Mouse (Mus musculus): ENCODE measurements around the gene Pilrb2. TPM values are rescaled to one million over a fixed set of nuclear protein-coding genes. Genes with fewer than 3 reads are reported as not detected.
A peak's percentile ranks its signal among the peaks of the same experiment; 100 is the strongest.
"Not testable (repeated sequence)": the region's sequence is repeated elsewhere in the genome, so short reads cannot be mapped to it uniquely, and the experiment has no call there.

Pilrb2 gene
- total RNA-seq (2012; rRNA removed) (32.1 and 71.7 TPM in 2 replicates), polyA plus RNA-seq (2012; ENCODE audit: insufficient read depth in 1 of 2, insufficient read length in 2 of 2, low read depth in 1 of 2, low replicate concordance in 2 of 2, missing spikeins in 1 of 2) (10 to 100 TPM in 1 of 2 experiments, not detected in 1; 25.9 TPM)

DNA sequence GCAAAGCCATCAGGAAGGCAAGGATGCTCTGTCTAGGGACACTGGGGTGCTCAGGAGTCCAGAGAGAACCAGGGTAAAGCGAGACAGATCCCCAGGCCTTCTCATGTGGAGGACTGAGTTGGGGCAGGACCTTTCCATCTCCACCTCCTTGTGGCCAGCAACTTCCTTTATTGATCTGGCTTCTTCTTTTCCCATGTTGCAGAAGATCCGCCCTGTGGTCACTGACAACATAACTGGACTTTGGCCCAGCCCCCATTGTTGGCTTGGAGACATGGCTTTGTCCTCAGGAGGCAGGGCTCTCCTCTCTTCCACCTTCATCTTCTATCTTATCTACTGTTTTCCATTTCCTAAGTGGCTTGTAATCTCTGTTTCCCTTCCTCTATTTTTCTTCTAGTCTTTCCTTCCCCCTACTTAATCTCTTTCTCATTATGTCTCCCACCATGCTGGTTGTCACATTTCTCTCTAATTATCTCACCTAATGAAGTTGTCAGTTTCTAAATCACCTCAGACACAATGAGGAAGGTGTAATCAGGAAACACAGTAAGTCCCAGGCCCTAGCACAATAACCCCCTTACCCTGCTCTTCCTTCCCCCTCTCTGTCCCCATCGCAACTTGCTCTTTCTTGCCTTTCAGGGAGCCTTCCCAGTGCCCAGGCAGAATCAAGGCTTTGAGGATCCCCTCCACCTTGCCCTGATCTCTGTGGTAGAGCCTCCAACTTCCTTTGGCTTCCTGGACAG, at the start of gene Pilrb2:
Pilrb2 (minus strand) TSS at position 172 of the 737 bp plus-strand sequence.
- DNase-seq (ENCODE audit: low read depth, low spot score) = peak; percentile 77
- not testable (repeated sequence) for H3K79me2 ChIP-seq (ENCODE audit: control insufficient read depth, insufficient read depth, low read length, poor library complexity); H3K9me3 ChIP-seq (replicated peaks; ENCODE audit: insufficient read depth, low read length); H3K27me3 ChIP-seq (ENCODE audit: control insufficient read depth in 1 of 2, insufficient read depth in 2 of 2, low read length in 2 of 2)
- Histone ChIP-seq H3K9ac (ENCODE audit: control insufficient read depth, low read depth, low read length, poor library complexity, severe bottlenecking) (peak within 1 kb of the TSS; percentile 48), H3K27ac (ENCODE audit: control insufficient read depth, low read depth, low read length) (peak within 1 kb of the TSS; percentile 87), H3K36me3 (ENCODE audit: control insufficient read depth in 1 of 2, insufficient read depth in 2 of 2, low read length in 2 of 2) (peaks cover 0 to 24% of the 10 kb centered on the region in 2 experiments; a peak in 2 of 4 replicates), H3K4me3 (ENCODE audit: control insufficient read depth in 1 of 2, insufficient read depth in 1 of 2, low read depth in 2 of 2, low read length in 2 of 2) (peak within 1 kb of the TSS; percentile 31 to 48; a peak in 3 of 4 replicates), H3K4me1 (ENCODE audit: control insufficient read depth in 1 of 2, insufficient read depth in 2 of 2, low read length in 2 of 2) (peaks cover 9 to 40% of the 10 kb centered on the region in 2 experiments)
- TF ChIP-seq GATA1 (IDR thresholded peaks at IDR 0.05; ENCODE audit: low read depth, low read length) (peak; percentile 79), POLR2A (IDR thresholded peaks at IDR 0.05; ENCODE audit: control insufficient read depth in 1 of 2, insufficient read depth in 1 of 2, low read depth in 1 of 2, low read length in 2 of 2, poor library complexity in 1 of 2) (peak in 1 of 2 experiments; percentile 41; a peak in 1 of 4 replicates), SIN3A (IDR thresholded peaks at IDR 0.05; ENCODE audit: low read length) (peak; percentile 60; the same call in 1 of the 2 replicates), TCF12 (IDR thresholded peaks at IDR 0.05; ENCODE audit: low read depth, low read length) (peak; percentile 59), TBP (IDR thresholded peaks at IDR 0.05; ENCODE audit: low read depth, low read length) (peak; percentile 62), EP300 (IDR thresholded peaks at IDR 0.05; ENCODE audit: low read depth in 1 of 2, low read length in 2 of 2) (peak; percentile 81 to 85), TAL1 (IDR thresholded peaks at IDR 0.05; ENCODE audit: low read length) (peak; percentile 45), RCOR1 (IDR thresholded peaks at IDR 0.05; ENCODE audit: low read depth, low read length) (peak; percentile 13; the same call in 1 of the 2 replicates), ETS1 (IDR thresholded peaks at IDR 0.05; ENCODE audit: low read depth, low read length) (peak; percentile 45; the same call in 1 of the 2 replicates), MXI1 (IDR thresholded peaks at IDR 0.05; ENCODE audit: low read depth, low read length) (peak; percentile 39; the same call in 1 of the 2 replicates)

DNA sequence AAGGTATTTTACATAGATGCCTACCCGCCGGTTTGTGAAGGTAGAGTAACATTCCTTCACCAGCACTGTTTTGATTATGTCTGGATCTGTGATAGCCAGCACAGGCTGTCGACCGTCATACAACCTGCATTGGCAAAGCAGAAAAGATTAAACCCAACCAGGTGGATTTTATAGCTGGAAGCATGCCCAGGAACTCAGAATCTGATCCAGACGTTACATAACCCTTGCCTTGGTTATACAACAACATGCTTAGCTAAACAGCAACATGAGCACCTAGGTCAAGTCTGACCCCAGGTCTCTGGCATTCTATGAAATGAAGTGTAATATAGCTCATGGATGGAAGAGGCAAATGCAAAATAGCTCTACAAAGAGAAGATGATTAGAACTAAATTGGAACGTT, 43.9 kb upstream of the Pilrb2 start:
- Histone ChIP-seq H3K27me3 (ENCODE audit: control insufficient read depth in 1 of 2, insufficient read depth in 2 of 2, low read length in 2 of 2) (peaks cover 2 to 7% of the 10 kb centered on the region in 2 experiments; a peak in 3 of 4 replicates), H3K4me3 (ENCODE audit: control insufficient read depth in 1 of 2, insufficient read depth in 1 of 2, low read depth in 2 of 2, low read length in 2 of 2) (no peak overlapping the region), H3K9ac (ENCODE audit: control insufficient read depth, low read depth, low read length, poor library complexity, severe bottlenecking) (no peak overlapping the region), H3K4me1 (ENCODE audit: control insufficient read depth in 1 of 2, insufficient read depth in 2 of 2, low read length in 2 of 2) (no peaks in the 10 kb centered on the region), H3K79me2 (ENCODE audit: control insufficient read depth, insufficient read depth, low read length, poor library complexity) (no peaks in the 10 kb centered on the region), H3K27ac (ENCODE audit: control insufficient read depth, low read depth, low read length) (no peak overlapping the region), H3K9me3 (replicated peaks; ENCODE audit: insufficient read depth, low read length) (no peaks in the 10 kb centered on the region), H3K36me3 (ENCODE audit: control insufficient read depth in 1 of 2, insufficient read depth in 2 of 2, low read length in 2 of 2) (no peaks in the 10 kb centered on the region)
- no peak for DNase-seq (ENCODE audit: low read depth, low spot score)
- TF ChIP-seq TCF12 (IDR thresholded peaks at IDR 0.05; ENCODE audit: low read depth, low read length) (no peak), ELF1 (IDR thresholded peaks at IDR 0.05; ENCODE audit: low read depth, low read length) (no peak), KAT2A (conservative IDR thresholded peaks at IDR 0.05; ENCODE audit: low read depth, low read length) (no peak), MAZ (IDR thresholded peaks at IDR 0.05; ENCODE audit: low read depth, low read length) (no peak), USF2 (IDR thresholded peaks at IDR 0.05; ENCODE audit: borderline replicate concordance in 1 of 2, insufficient read depth in 1 of 2, low read depth in 1 of 2, low read length in 2 of 2) (no peak), MAX (IDR thresholded peaks at IDR 0.05; ENCODE audit: low read length) (no peak), SIN3A (IDR thresholded peaks at IDR 0.05; ENCODE audit: low read length) (no peak)
